Mouse (Mus musculus) yolk sac, embryonic 10.5 days (tissue): ENCODE results near the gene Tead1.
A peak's percentile ranks its signal among the peaks of the same experiment; 100 is the strongest.

Source experiments
- DNase-seq: peaks from one replicate; pipeline ENCODE4 v3.0.0-alpha.2; 2017; ENCODE audit warnings: low spot score

The Tead1 gene

GRCm38 (mm10) chr7:112819833-112820232 lies 140.7 kb downstream of the Tead1 start:
- no peak for DNase-seq

GRCm38 (mm10) chr7:112822879-112823278 lies 143.8 kb downstream of the Tead1 start:
- no peak for DNase-seq

DNA sequence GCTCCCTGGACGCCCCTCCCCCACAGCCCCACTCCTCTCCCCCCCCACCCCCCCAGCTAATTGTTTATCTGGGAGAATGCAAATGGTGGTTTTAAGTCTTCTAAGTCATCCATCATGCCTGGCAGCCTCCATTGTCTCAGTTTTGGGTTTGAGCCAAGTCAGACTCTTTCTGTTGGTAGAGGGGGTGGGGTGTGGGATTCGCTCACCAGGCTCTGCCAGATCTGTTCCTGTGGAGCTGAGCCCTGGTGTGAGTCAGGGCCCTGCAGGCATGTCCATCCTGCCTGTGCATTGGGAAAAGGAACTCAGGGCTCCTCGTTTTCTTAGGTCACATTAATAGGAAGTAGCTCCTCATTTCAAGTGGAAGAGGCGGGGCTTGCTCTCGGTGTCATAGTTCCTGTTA lies 144.5 kb downstream of the Tead1 start:
- DNase-seq: peak; percentile 75

GRCm38 (mm10) chr7:112825339-112825781 lies 146.2 kb downstream of the Tead1 start:
- DNase-seq: no peak

GRCm38 (mm10) chr7:112826114-112826911 lies 147.2 kb downstream of the Tead1 start:
- DNase-seq: peak; percentile 79

DNA sequence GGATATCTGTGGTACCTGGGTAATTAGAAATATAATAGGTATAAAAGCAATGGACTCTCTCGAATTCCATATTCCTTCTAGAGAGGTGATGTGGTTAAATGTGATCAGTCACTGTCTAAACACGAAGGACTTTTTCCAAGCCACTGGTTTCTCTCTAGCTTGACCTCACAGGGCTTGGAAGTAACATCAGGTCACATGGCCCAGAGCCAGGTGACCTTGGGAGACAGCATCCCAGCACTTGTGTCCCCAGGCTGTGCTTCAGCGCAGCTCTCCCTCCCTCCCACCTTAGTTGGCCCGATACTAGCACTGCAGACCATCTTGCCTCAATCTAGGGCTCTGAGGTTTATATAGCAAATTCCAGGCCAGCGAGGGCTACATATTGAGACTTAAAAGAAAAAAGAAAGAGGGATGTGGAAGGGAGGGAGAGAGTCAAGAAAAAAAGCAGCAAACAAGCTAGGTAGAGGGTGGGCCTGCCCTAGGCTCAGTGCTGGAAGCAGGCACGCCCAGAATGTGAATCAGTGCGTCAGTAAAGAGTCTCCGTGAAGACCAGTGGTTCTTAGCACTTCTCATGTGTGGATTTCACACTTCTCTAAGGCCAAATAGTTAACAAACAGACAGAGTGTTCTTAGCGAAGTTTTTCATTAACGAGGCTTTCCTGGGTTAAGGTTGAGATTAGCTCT lies 149.0 kb downstream of the Tead1 start:
- DNase-seq: peak; percentile 60

GRCm38 (mm10) chr7:112828696-112829022 lies 149.5 kb downstream of the Tead1 start:
- DNase-seq: no peak

DNA sequence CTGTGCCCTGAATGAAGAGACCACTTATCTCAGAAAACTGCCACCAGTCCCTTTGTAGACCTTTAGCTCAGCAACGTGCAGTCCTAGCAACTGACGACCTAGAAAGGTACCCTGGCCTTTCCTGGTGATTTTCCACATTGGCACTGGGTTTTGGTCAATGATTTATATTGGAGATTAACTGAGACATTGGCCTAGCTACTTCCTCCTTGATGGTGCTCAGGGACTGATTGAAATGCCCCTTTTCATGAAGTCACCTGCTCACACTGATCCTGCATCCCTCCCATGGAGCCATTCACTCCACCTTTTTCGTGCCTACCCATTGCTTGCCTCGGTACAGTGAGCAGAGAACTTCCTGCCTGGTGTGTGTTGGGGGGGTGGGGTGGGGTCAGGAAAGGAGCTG lies 151.8 kb downstream of the Tead1 start:
- no peak for DNase-seq

- DNase-seq: no peak
Measured at GRCm38 (mm10) chr7:112831446-112831845, 152.3 kb downstream of the Tead1 start.

- DNase-seq: no peak
Measured at GRCm38 (mm10) chr7:112833132-112833531, 154.0 kb downstream of the Tead1 start.

DNA sequence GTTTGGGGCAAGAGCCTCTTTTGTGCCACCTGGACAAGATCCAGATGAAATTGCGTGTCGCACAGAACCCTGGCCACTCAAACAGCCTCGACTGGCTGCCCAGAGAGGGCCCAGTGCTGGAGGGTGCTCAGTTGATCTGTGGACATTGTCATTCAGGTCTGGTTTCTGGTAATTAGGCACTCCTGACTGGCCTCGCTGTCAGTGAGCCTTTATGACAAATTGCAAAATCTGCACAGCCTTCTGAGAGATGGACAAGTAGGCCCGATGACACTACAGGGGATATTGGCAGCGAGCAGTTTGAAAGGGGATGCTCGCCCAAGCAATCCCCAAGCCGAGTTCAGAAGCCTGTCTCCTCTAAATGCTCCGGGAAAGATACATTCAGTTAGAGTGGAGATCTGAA lies 157.0 kb downstream of the Tead1 start:
- no peak for DNase-seq

DNA sequence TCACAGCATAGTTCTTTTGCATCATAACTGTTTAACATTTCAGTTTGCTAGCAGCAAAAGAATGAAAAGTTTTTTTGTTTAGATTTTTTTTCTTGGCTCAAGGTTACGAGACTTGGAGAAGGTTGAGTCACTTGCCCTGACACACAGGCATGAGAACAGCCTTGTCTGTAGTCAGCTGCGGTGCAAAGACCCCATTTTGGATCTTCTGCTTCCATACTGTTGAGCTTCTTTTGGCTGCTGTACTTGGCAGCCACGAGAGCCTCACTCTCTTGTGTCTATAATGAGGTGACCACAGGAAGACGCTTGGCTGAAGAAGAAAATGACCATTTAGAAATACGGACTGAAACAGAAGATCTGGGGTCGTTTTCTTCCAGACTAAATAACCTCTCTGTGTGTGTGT lies 159.0 kb downstream of the Tead1 start:
- no peak for DNase-seq

GRCm38 (mm10) chr7:112840351-112840750 lies 161.2 kb downstream of the Tead1 start:
- no peak for DNase-seq

DNA sequence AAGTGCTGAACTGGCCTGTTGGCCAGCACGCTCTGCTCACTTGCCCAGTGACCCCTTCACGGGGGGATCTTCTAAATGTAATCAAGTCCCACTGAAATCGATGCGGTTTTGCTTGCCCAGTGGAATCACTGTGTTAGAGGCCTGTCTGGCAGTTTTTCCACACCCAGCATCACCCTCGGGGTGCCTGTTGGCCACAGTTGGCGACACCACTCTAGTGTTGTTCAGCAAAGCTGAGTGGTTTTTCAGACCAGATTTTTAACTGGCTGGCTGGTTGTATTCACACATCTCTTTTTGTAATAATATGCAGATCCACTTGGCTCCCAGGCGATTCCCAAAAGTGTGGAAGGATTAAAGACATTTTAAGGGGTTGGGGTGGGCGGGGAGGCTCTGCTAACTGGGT lies 161.8 kb downstream of the Tead1 start:
- no peak for DNase-seq

DNA sequence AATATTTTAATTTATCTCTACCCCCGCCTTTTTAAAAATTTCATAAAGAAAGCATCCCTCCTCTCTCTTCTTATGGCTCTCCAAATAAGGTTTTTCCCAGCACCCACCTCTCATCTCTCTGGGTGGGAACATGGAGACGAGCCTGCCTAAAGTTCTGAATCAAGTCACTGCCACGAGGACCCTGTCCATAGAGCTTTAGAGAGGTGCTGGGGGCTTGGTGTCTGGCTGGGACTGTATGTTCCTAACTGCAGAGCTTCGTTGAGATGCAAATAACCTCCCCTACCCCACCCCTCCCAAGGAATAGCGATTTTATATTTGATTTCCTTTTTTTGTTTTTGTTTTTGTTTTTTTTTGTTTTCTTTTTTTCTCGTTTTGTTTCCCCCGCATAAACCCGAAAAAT lies 162.4 kb downstream of the Tead1 start:
- no peak for DNase-seq

GRCm38 (mm10) chr7:112841886-112842285 lies 162.8 kb downstream of the Tead1 start:
- peak; percentile 82 for DNase-seq

DNA sequence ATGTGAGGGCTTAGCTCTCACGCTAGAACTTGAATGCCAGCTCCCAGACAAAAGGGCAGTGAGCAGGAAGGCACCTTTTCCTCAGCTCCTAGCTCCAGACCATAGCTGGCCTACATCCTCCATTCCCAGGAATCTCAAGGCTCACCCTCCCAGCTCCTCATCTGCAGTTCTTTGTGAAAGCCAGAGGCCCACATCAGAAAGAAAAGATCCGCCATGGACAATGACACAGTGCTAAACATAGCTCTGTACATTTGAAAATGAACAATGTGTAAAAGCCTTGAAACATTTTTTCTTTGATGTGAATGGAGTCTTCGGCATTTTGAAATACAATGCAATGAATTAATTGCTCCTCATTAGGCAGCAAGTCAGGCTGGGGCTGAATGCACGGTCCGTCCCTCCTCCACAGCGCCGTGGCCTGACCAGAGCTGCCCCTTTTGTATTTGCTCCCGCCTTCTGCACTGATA lies 172.2 kb downstream of the Tead1 start:
- DNase-seq: no peak

- no peak for DNase-seq
Measured at GRCm38 (mm10) chr7:112852149-112852839, 173.2 kb downstream of the Tead1 start.

- no peak for DNase-seq
Measured at GRCm38 (mm10) chr7:112853857-112854256, 174.7 kb downstream of the Tead1 start.

GRCm38 (mm10) chr7:112854516-112854915 lies 175.4 kb downstream of the Tead1 start:
- peak; percentile 34 for DNase-seq

DNA sequence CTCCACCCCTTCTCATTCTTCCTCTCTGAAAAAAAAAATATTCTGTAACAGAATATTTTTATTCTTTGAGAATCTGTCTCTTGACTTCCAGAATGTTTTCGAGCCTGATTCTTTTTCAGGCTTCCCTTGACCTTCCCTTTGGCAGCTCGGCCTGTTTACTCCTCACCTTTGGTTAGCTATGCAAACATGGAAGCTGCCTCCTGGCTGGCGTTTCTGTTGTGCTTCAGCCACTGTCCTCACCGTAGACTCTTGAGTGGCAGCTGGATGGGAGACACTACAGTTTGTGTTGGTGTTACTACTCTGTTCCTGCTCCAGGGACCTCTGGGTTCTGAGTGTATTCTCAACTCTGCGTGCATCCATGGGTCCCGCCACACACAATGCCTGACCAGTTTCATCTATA lies 176.3 kb downstream of the Tead1 start:
- DNase-seq: no peak

- DNase-seq: no peak
Measured at GRCm38 (mm10) chr7:112856121-112856571, 177.0 kb downstream of the Tead1 start.

GRCm38 (mm10) chr7:112856583-112856982 lies 177.5 kb downstream of the Tead1 start:
- no peak for DNase-seq
